Mouse (Mus musculus): ENCODE measurements at regions not wholly inside any gene's neighbourhood (a gene's known extent, or its start where the extent isn't known, plus 50 kb on each side); places are given as distances from the start of the nearest gene placed in this dataset.

DNA sequence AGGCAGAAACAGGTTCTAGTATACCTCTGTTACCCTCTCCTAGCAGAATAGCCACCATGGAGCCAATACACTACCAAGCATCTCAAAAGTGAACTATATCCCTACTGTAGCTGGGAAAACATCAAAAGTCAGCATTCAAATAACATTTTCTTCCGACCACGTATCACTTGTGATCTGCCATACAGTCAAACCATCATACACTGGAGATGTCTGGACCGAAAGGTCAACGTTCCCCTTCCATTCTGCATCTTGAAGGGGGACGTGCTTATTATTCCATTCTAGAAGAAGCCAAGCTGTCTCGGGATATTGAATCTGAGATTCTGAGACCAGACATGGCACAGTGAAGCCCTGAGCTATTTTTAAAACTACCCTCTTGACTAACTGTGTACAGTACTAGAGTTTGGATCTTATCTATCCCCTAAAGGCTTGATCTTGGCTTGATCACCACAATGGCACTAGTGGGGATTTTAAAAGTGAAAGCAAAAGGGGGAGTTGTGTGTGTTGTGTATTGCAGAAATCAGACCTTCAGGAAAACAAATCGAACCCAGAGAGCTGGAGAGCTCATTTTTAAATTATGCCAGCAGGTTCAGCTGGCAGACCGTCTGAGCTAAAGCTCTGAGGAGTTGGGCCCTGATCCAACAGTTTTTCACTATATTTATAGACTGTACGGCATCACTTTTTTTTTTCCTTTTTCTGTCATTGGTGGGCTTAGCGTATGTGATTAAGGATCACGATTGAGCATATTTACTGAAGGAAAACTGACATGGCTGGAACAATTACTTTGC, 218.6 kb upstream of the Hs6st1 start:
- 75% methylated on average over 11 of the region's 11 CpGs for WGBS (ENCODE audit: insufficient replicate concordance)
- Histone ChIP-seq H3K4me1 (ENCODE audit: control insufficient read depth, insufficient read depth, low read length) (0 out of 2 replicates have a peak, but pooled peaks cover 7% of the 10 kb centered on the region), H3K27ac (ENCODE audit: low read depth, low read length) (no peak overlapping the region), H3K9ac (ENCODE audit: low read depth, low read length) (no peak overlapping the region), H3K27me3 (ENCODE audit: control insufficient read depth, insufficient read depth, low read length) (no peaks in the 10 kb centered on the region), H3K36me3 (ENCODE audit: control insufficient read depth, insufficient read depth, low read length) (no peaks in the 10 kb centered on the region), H3K9me3 (replicated peaks; ENCODE audit: control insufficient read depth, low read length) (no peaks in the 10 kb centered on the region), H3K4me2 (no peak overlapping the region), H3K4me3 (ENCODE audit: low read depth, low read length) (no peak overlapping the region)
- no peak for ATAC-seq (replicated peaks; ENCODE audit: insufficient number of reproducible peaks, low FRiP score, low TSS enrichment)

DNA sequence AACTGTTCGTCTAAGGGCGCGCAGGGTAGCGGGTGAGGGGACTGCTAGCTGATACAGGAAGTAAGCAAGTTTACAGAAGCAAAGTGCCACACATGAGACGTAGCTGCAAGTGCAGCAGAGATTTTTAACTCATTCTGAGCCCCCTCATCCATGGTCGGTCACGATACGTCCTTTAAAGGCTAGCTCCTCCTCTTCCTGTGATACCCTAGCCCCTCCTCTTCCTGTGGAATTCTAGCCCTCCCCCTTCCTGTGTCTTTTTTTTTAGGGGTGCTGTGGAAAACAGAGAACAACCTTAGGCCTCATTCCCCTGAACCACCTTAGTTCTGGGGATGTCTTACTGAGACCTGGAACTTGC, 218.0 kb upstream of the Hs6st1 start:
- no peak overlapping the region for H3K27ac ChIP-seq (ENCODE audit: low read depth, low read length)
- H3K4me2 ChIP-seq = no peak overlapping the region
- H3K36me3 ChIP-seq (ENCODE audit: control insufficient read depth, insufficient read depth, low read length) = no peaks in the 10 kb centered on the region
- H3K9me3 ChIP-seq (replicated peaks; ENCODE audit: control insufficient read depth, low read length) = no peaks in the 10 kb centered on the region
- 0 out of 2 replicates have a peak, but pooled peaks cover 7% of the 10 kb centered on the region for H3K4me1 ChIP-seq (ENCODE audit: control insufficient read depth, insufficient read depth, low read length)
- WGBS (ENCODE audit: insufficient replicate concordance) = 72% methylated on average over 8 of the region's 8 CpGs
- H3K9ac ChIP-seq (ENCODE audit: low read depth, low read length) = no peak overlapping the region
- no peaks in the 10 kb centered on the region for H3K27me3 ChIP-seq (ENCODE audit: control insufficient read depth, insufficient read depth, low read length)
- no peak overlapping the region for H3K4me3 ChIP-seq (ENCODE audit: low read depth, low read length)
- no peak for ATAC-seq (replicated peaks; ENCODE audit: insufficient number of reproducible peaks, low FRiP score, low TSS enrichment)

DNA sequence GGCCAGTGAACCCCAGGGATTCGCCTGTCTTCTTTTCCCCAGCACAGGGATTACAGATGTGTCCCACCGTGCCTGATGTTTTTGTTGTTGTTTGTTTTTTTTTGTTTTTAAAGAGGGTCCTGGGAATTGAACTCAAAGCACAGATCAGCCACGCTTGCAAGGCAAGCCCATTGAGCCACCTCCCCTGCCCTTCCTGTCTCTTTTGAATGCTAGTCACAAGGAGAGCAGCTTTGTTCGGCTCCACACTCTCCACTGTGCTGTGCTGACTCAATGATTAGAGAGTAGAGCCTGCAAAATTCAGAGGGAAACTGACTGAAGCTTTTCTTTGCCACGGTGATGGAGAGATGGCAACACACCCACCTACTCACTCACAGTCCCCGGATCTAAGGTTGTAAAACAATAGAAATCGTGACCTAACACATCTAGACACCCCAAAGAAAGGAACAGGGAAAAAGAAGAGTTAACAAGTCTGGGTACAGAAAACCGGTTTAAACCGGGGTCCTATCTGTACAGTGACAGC, 217.6 kb upstream of the Hs6st1 start:
- Histone ChIP-seq H3K27ac (ENCODE audit: low read depth, low read length) (no peak overlapping the region), H3K9ac (ENCODE audit: low read depth, low read length) (no peak overlapping the region), H3K4me1 (ENCODE audit: control insufficient read depth, insufficient read depth, low read length) (0 out of 2 replicates have a peak, but pooled peaks cover 7% of the 10 kb centered on the region), H3K4me3 (ENCODE audit: low read depth, low read length) (no peak overlapping the region), H3K36me3 (ENCODE audit: control insufficient read depth, insufficient read depth, low read length) (no peaks in the 10 kb centered on the region), H3K27me3 (ENCODE audit: control insufficient read depth, insufficient read depth, low read length) (no peaks in the 10 kb centered on the region), H3K4me2 (no peak overlapping the region), H3K9me3 (replicated peaks; ENCODE audit: control insufficient read depth, low read length) (no peaks in the 10 kb centered on the region)
- 70% methylated on average over 9 of the region's 9 CpGs for WGBS (ENCODE audit: insufficient replicate concordance)
- ATAC-seq (replicated peaks; ENCODE audit: insufficient number of reproducible peaks, low FRiP score, low TSS enrichment) = no peak

DNA sequence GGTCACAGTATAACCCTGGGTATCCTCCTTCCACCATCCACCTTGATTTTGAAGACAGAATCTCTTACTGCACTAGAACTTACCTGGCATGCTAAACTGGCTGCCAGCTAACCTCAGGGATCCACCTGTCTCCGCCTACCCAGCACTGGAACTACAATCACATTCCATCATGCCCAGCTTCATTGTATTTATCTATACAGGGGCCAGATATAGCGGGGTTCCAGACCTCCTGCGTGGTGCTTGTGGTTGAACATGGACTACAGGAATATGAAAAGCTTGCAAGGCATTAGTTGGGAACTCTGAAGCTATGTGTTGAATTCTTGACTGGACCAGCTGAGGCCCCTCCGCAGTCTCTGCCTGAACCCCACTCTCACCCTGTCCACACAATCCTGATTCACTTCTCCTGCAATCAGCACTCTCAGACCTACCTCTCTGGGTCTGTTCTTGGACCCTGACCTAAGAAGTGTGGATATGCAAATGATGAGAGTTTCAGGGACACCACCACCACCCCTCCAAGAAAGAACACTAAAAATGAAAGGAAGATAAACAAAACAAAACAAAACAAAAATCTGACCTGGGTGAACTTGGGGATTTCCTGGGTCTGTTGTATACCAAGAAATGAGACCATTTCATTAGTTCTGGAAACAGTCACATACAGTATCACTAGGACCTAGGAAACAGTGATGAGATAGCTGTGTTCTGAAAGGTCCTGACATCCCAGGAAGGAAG, 216.4 kb upstream of the Hs6st1 start:
- H3K9ac ChIP-seq (ENCODE audit: low read depth, low read length) = no peak overlapping the region
- no peaks in the 10 kb centered on the region for H3K27me3 ChIP-seq (ENCODE audit: control insufficient read depth, insufficient read depth, low read length)
- H3K4me2 ChIP-seq = no peak overlapping the region
- no peak overlapping the region for H3K27ac ChIP-seq (ENCODE audit: low read depth, low read length)
- H3K36me3 ChIP-seq (ENCODE audit: control insufficient read depth, insufficient read depth, low read length) = no peaks in the 10 kb centered on the region
- H3K4me1 ChIP-seq (ENCODE audit: control insufficient read depth, insufficient read depth, low read length) = 0 out of 2 replicates have a peak, but pooled peaks cover 10% of the 10 kb centered on the region
- ATAC-seq (replicated peaks; ENCODE audit: insufficient number of reproducible peaks, low FRiP score, low TSS enrichment) = no peak
- WGBS (ENCODE audit: insufficient replicate concordance) = 82% methylated on average over 4 of the region's 4 CpGs
- H3K9me3 ChIP-seq (replicated peaks; ENCODE audit: control insufficient read depth, low read length) = no peaks in the 10 kb centered on the region
- H3K4me3 ChIP-seq (ENCODE audit: low read depth, low read length) = no peak overlapping the region

DNA sequence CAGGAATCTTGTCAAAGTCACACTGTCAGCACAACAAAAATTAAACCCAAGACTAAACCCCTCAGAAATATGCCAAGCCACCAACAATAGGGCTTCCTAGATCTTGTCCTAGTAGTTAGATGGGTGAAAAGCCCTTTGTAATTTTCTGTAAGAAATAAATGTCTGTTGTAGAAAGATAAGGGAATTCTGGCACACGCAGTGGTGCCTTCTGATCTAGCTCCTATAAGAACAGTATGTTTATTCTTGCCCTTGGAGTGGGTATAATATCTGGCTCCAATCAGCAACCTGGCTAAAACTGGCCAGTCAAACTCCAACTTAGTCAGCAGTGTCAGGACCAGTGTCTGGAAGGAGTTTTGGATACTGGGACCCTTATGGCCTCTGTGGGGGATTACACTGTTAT, 215.2 kb upstream of the Hs6st1 start:
- Histone ChIP-seq H3K4me3 (ENCODE audit: low read depth, low read length) (no peak overlapping the region), H3K9ac (ENCODE audit: low read depth, low read length) (no peak overlapping the region), H3K36me3 (ENCODE audit: control insufficient read depth, insufficient read depth, low read length) (no peaks in the 10 kb centered on the region), H3K4me1 (ENCODE audit: control insufficient read depth, insufficient read depth, low read length) (0 out of 2 replicates have a peak, but pooled peaks cover 10% of the 10 kb centered on the region), H3K27me3 (ENCODE audit: control insufficient read depth, insufficient read depth, low read length) (no peaks in the 10 kb centered on the region), H3K27ac (ENCODE audit: low read depth, low read length) (no peak overlapping the region), H3K9me3 (replicated peaks; ENCODE audit: control insufficient read depth, low read length) (no peaks in the 10 kb centered on the region), H3K4me2 (no peak overlapping the region)
- WGBS (ENCODE audit: insufficient replicate concordance) = 54% methylated on average over 1 of the region's 1 CpGs
- ATAC-seq (replicated peaks; ENCODE audit: insufficient number of reproducible peaks, low FRiP score, low TSS enrichment) = no peak

DNA sequence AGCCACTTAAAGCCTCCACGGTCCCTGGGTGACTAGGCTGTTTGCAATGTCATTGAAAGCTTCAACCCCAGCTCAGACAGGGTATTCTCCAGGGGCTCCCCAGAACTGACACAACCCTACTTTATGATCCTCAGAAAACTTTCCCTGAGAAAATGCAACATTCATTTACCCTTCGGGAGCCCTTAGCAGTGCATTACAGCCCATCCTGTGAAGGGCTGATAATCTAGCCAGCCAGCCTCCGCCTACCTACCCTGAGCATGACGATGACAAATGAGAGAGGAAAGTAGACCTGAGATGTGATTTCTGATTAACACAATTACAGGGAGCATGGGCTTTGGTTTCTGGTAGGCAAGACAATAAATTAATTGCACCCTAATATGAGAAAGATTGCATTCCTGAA, 212.6 kb upstream of the Hs6st1 start:
- Histone ChIP-seq H3K4me3 (ENCODE audit: low read depth, low read length) (no peak overlapping the region), H3K9ac (ENCODE audit: low read depth, low read length) (no peak overlapping the region), H3K36me3 (ENCODE audit: control insufficient read depth, insufficient read depth, low read length) (no peaks in the 10 kb centered on the region), H3K4me1 (ENCODE audit: control insufficient read depth, insufficient read depth, low read length) (0 out of 2 replicates have a peak, but pooled peaks cover 2% of the 10 kb centered on the region), H3K9me3 (replicated peaks; ENCODE audit: control insufficient read depth, low read length) (no peaks in the 10 kb centered on the region), H3K4me2 (no peak overlapping the region), H3K27ac (ENCODE audit: low read depth, low read length) (no peak overlapping the region), H3K27me3 (ENCODE audit: control insufficient read depth, insufficient read depth, low read length) (no peaks in the 10 kb centered on the region)
- WGBS (ENCODE audit: insufficient replicate concordance) = 66% methylated on average over 4 of the region's 4 CpGs
- ATAC-seq (replicated peaks; ENCODE audit: insufficient number of reproducible peaks, low FRiP score, low TSS enrichment) = no peak

DNA sequence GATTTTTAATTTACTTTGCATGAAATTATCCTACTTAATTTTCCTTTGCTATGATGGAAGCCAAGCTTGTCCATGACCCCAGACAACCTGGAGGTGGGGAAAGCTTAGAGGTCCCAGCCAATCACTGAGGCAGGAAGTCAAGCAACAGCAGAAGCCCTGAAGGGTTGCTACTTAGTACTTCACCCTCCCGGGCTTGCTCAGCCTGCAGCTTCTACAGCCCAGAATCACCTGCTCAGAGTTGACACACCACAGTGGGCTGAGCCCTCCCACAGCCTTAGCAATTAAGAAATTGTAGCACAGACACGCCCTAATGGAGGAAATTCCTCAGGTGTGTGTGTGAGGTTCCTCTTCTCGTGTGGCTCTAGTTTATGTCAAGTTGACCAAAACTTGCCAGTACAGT, 209.9 kb upstream of the Hs6st1 start:
- 67% methylated on average over 3 of the region's 3 CpGs for whole genome bisulfite sequencing (ENCODE audit: insufficient replicate concordance)
- Histone ChIP-seq H3K36me3 (ENCODE audit: control insufficient read depth, insufficient read depth, low read length) (no peaks in the 10 kb centered on the region), H3K9me3 (replicated peaks; ENCODE audit: control insufficient read depth, low read length) (no peaks in the 10 kb centered on the region), H3K27ac (ENCODE audit: low read depth, low read length) (no peak overlapping the region), H3K4me1 (ENCODE audit: control insufficient read depth, insufficient read depth, low read length) (0 out of 2 replicates have a peak, but pooled peaks cover 2% of the 10 kb centered on the region), H3K4me2 (no peak overlapping the region), H3K4me3 (ENCODE audit: low read depth, low read length) (no peak overlapping the region), H3K9ac (ENCODE audit: low read depth, low read length) (no peak overlapping the region), H3K27me3 (ENCODE audit: control insufficient read depth, insufficient read depth, low read length) (no peaks in the 10 kb centered on the region)
- no peak for ATAC-seq (replicated peaks; ENCODE audit: insufficient number of reproducible peaks, low FRiP score, low TSS enrichment)

DNA sequence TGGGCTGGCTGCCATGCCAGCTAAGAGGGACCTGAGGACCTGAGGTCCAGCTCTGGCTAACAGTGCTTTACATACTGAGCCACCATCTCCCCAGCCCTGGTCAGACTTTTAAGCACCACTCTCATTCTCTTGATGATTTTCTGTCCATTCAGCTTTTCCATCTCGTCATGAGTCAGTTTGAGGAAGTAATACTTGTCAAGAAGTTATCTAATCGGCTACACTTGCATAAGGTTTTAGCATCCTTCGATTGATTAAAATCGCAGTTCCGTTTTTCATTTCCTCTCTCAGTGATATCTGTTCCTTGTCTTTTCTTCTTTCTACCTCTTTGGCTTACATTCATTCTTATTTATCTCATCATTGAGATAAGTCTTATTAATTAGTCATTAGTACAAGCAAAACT, 207.4 kb upstream of the Hs6st1 start:
- no peaks in the 10 kb centered on the region for H3K9me3 ChIP-seq (replicated peaks; ENCODE audit: control insufficient read depth, low read length)
- H3K9ac ChIP-seq (ENCODE audit: low read depth, low read length) = no peak overlapping the region
- ATAC-seq (replicated peaks; ENCODE audit: insufficient number of reproducible peaks, low FRiP score, low TSS enrichment) = no peak
- WGBS (ENCODE audit: insufficient replicate concordance) = 67% methylated on average over 5 of the region's 5 CpGs
- H3K27ac ChIP-seq (ENCODE audit: low read depth, low read length) = no peak overlapping the region
- no peak overlapping the region for H3K4me3 ChIP-seq (ENCODE audit: low read depth, low read length)
- H3K36me3 ChIP-seq (ENCODE audit: control insufficient read depth, insufficient read depth, low read length) = no peaks in the 10 kb centered on the region
- no peak overlapping the region for H3K4me2 ChIP-seq
- H3K4me1 ChIP-seq (ENCODE audit: control insufficient read depth, insufficient read depth, low read length) = 0 out of 2 replicates have a peak, but pooled peaks cover 2% of the 10 kb centered on the region
- H3K27me3 ChIP-seq (ENCODE audit: control insufficient read depth, insufficient read depth, low read length) = no peaks in the 10 kb centered on the region

Data from heart, embryonic 11.5 days (tissue).